12 mouse cellular contexts compared by ENCODE assay signal in genomic region chr9:42130793-42131760, GRCm38 (mm10). TPM values are rescaled to one million over a fixed set of nuclear protein-coding genes. Genes with fewer than 3 reads are reported as not detected.
A peak's percentile ranks its signal among the peaks of the same experiment; 100 is the strongest.
DNase-seq lines count a peak whose midpoint lies in the region; ATAC-seq and TF ChIP-seq lines count a peak whose summit lies in the region.
"Had no signal": no experiment of that assay in that cellular context is flagged by ENCODE, and none has a peak within 500 bp of the region (broad histone marks: within the 10 kb centered on the region; RNA-seq: fewer than 3 reads in every experiment).

No protein-coding gene starts in this region.

- H3K4me1 ChIP-seq in forebrain, postnatal 0 days (ENCODE audit: insufficient read depth), result peaks cover 18% of the 10 kb centered on the region; the same call in 1 of the 2 replicates

- no peak overlapping the region for H3K9ac ChIP-seq in forebrain, postnatal 0 days

- peak overlapping the region; percentile 29; the same call in 1 of the 2 replicates for H3K27ac ChIP-seq in forebrain, postnatal 0 days (ENCODE audit: low read depth, low read length)

- ATAC-seq in forebrain, postnatal 0 days, result peak; percentile 76
- ATAC-seq: lung, postnatal 0 days had no signal

- H3K4me3 ChIP-seq in forebrain, postnatal 0 days (ENCODE audit: low read depth, low read length), result no peak overlapping the region

- WGBS in forebrain, postnatal 0 days, result 33% methylated on average over 13 of the region's 13 CpGs

- H3K9me3 ChIP-seq in forebrain, postnatal 0 days (ENCODE audit: low read length), result no peaks in the 10 kb centered on the region

- no peaks in the 10 kb centered on the region for H3K27me3 ChIP-seq in forebrain, postnatal 0 days (ENCODE audit: insufficient read depth, low read length)

- DNase-seq in layer of hippocampus, adult 11-12 months (ENCODE audit: low spot score), result peak; percentile 47
- DNase-seq in layer of hippocampus, postnatal 10 days (ENCODE audit: low spot score in 2 of 2), result no peak
- DNase-seq in spleen, postnatal 36 days (ENCODE audit: low spot score in 2 of 2), result peak; percentile 63 to 75
- DNase-seq in spleen, adult 12 weeks (ENCODE audit: low spot score), result no peak
- DNase-seq in forebrain, postnatal 0 days, result peak; percentile 65
- no peak for DNase-seq in ovary, adult 18-20 months (ENCODE audit: low spot score)
- DNase-seq in adrenal gland, adult (ENCODE audit: inconsistent age in 2 of 2, low spot score in 1 of 2), result no peak
- no peak for DNase-seq in lung, postnatal 10 days
- DNase-seq: adrenal gland, postnatal 14 days; heart, postnatal 10 days; kidney, adult 11 months had no signal

- H3K36me3 ChIP-seq in forebrain, postnatal 0 days (ENCODE audit: insufficient read depth), result no peaks in the 10 kb centered on the region

- no peak overlapping the region for H3K4me2 ChIP-seq in forebrain, postnatal 0 days (ENCODE audit: low read depth)

- TF ChIP-seq CTCF in forebrain, postnatal 0 days (IDR thresholded peaks at IDR 0.05; ENCODE audit: low read depth), result no peak

RNA-seq across cellular contexts. Expression of gene Sorl1, which starts 7.0 kb away (rescaled TPM):
- 10 to 100 TPM; 79.0 to 86.0 TPM for total RNA-seq in layer of hippocampus, postnatal 10 days (2021)
- 15.2 and 17.9 TPM in 2 replicates for total RNA-seq in forebrain, postnatal 0 days (2014; rRNA removed)
- 5.6 and 6.4 TPM in 2 replicates for polyA plus RNA-seq in forebrain, postnatal 0 days (2015; fragmentation: Nextera tagmentation; extraction: Ambion mirVana)

Comparison
In these comparisons a context has a peak if more than half of its experiments do, and no peak if none do; other contexts are left out.
1. DNase-seq: peak in layer of hippocampus, adult 11-12 months (single experiment), spleen, postnatal 36 days (2 of 2) and forebrain, postnatal 0 days (single experiment); none in layer of hippocampus, postnatal 10 days (0 of 2), spleen, adult 12 weeks (single experiment), ovary, adult 18-20 months (single experiment), adrenal gland, adult (0 of 2) and lung, postnatal 10 days (single experiment).